Mouse (Mus musculus): ENCODE results near the gene Ankrd39. TPM values are rescaled to one million over a fixed set of nuclear protein-coding genes. Genes with fewer than 3 reads are reported as not detected.

The Ankrd39 gene
- polyA plus RNA-seq, 1 experiment from 2014 or later: 33.0 TPM

DNA sequence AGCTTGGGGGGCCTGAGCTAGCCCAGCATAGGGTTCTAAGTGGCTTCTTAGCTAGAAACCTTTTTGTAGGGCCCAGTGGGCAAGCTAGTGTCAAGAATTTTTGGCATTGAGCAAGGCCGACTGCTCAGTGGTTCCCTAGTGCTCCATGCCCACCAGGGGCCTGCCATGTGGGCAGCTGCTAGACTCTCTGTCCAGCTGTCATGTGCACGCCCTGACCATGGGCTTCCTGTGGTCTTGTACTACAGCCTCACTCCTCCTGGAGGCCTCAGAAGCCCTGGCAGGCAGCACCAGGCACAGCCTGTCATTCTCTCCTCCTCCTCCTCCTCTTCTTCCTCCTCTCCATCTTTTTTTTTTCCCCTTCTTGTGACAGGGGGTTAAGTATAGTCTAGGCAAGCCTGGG lies 49.9 kb downstream of the Ankrd39 start:
- H3K9ac ChIP-seq (replicated peaks): no peak overlapping the region
- no peak overlapping the region for H3K4me3 ChIP-seq (replicated peaks)
- no peaks in the 10 kb centered on the region for H3K9me3 ChIP-seq (replicated peaks)
- H3K27ac ChIP-seq (replicated peaks): no peak overlapping the region
- H3K27me3 ChIP-seq (replicated peaks): no peaks in the 10 kb centered on the region
- H3K36me3 ChIP-seq: peaks cover 17% of the 10 kb centered on the region
- H3K4me2 ChIP-seq: no peak overlapping the region
- 72% methylated on average over 2 of the region's 2 CpGs for WGBS
- H3K4me1 ChIP-seq: no peaks in the 10 kb centered on the region
- ATAC-seq (ENCODE audit: low FRiP score): no peak

DNA sequence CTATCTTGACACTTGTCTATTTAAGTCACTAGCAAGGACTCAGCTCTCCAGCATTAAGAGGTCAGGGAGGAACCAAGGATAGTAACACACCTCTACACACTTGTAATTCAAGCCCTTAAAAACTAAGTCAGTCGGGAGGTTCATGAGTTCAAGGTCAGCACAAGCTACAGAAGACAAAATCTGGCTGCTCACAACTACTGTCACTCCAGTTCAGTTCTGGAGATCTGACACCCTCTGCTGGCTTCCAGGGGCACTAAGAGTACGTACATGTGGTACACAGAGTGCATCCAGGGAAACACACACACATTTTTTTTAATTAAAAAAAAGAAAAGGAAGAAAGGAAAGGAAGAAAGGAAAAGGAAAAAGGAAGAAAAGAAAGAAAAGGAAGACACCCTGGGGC lies 50.5 kb downstream of the Ankrd39 start:
- WGBS: 60% methylated on average over 2 of the region's 2 CpGs

DNA sequence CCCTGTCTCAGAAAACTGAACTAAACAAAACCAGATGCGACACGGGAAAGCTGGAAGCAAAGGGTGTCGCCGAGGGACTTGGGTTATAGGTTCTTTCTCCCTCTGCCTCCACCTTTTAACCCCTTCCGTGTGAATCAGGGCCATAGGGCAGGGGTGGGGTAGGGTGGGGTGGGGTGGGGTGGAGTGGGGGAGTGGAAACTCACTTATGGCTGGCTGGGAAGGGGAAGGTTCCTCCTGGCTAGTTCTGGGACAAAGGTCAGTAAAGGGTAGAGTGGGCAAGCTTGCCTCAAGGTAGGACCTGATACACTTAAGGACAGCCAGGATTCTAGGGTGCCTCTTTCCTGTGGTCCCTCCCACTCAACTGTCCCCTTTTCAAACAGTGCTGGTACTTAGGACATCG lies 53.9 kb downstream of the Ankrd39 start:
- 86% methylated on average over 6 of the region's 6 CpGs for WGBS
- H3K36me3 ChIP-seq: no peaks in the 10 kb centered on the region
- ATAC-seq (ENCODE audit: low FRiP score): no peak
- H3K9me3 ChIP-seq (replicated peaks): no peaks in the 10 kb centered on the region
- H3K9ac ChIP-seq (replicated peaks): no peak overlapping the region
- H3K27me3 ChIP-seq (replicated peaks): no peaks in the 10 kb centered on the region
- H3K4me1 ChIP-seq: no peaks in the 10 kb centered on the region
- no peak overlapping the region for H3K4me2 ChIP-seq
- no peak overlapping the region for H3K4me3 ChIP-seq (replicated peaks)
- no peak overlapping the region for H3K27ac ChIP-seq (replicated peaks)

More for the DNA sequence above, 50.5 kb downstream of the Ankrd39 start:
- H3K4me2 ChIP-seq: no peak overlapping the region
- peaks cover 17% of the 10 kb centered on the region for H3K36me3 ChIP-seq
- H3K27ac ChIP-seq (replicated peaks): no peak overlapping the region
- no peak overlapping the region for H3K4me3 ChIP-seq (replicated peaks)
- no peaks in the 10 kb centered on the region for H3K27me3 ChIP-seq (replicated peaks)
- no peaks in the 10 kb centered on the region for H3K9me3 ChIP-seq (replicated peaks)
- no peak overlapping the region for H3K9ac ChIP-seq (replicated peaks)
- no peaks in the 10 kb centered on the region for H3K4me1 ChIP-seq
- no peak for ATAC-seq (ENCODE audit: low FRiP score)

DNA sequence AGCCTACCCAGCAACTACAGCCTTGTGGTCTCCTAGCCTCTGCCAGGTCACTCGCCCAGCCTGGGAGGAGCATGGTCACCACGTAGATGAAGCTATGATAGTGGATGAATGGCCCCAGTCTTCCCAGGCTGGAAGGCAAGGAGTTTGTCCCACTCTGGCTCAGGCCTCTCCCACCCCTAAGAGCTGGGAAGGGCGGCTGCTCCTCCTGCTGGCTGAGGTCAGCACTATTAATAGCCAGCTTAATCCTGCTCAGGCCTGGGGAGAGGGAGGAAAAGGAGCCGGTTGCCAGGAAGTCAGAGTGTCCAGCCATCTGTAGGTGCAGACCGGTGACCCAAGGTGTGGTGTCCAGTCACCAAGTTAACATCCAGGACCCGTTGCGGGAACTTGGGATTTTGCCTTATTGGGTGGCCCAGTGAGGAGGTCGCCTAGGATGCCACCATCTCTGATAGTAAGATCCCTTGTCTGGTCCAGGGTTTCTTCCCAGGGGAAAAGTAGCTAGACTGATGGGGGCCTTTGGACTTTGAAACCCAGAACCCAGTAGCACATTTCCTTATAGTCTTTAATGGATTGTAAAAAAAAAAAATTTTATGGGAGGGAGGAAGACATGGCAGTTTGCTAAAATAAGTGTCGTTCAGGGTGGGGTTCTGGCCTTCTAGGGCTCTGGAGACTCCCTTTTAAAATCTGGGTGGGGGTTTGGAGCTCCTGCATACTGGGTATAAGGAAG lies 54.7 kb downstream of the Ankrd39 start:
- Histone ChIP-seq H3K9ac (replicated peaks) (no peak overlapping the region), H3K9me3 (replicated peaks) (no peaks in the 10 kb centered on the region), H3K27me3 (replicated peaks) (no peaks in the 10 kb centered on the region), H3K4me2 (no peak overlapping the region), H3K27ac (replicated peaks) (no peak overlapping the region), H3K4me1 (no peaks in the 10 kb centered on the region), H3K36me3 (no peaks in the 10 kb centered on the region), H3K4me3 (replicated peaks) (no peak overlapping the region)
- no peak; the same call in 1 of the 2 replicates for ATAC-seq (ENCODE audit: low FRiP score)
- 61% methylated on average over 9 of the region's 9 CpGs for WGBS

DNA sequence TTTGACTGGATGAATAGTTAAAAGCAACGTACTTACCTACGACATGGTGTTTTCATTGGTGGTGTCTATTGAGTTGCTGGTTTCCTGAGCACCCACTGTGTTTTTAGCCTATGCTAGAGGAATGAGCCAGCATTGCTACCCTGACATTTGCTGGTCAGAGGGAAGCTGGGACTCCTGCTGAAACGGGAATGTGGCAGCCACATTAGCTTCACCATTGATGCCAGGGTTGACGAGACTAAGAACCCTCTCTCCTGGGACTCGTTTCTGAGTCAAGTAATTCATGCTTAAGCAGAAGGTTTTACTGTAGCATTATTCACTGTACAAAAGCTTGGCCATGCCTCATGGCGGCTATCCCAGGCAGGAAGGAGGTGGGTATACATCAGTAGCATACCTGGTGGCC lies 57.6 kb downstream of the Ankrd39 start:
- Histone ChIP-seq H3K9me3 (replicated peaks) (no peaks in the 10 kb centered on the region), H3K4me2 (no peak overlapping the region), H3K4me3 (replicated peaks) (no peak overlapping the region), H3K27me3 (replicated peaks) (no peaks in the 10 kb centered on the region), H3K4me1 (0 out of 2 replicates have a peak, but pooled peaks cover under 1% of the 10 kb centered on the region), H3K36me3 (no peaks in the 10 kb centered on the region), H3K9ac (replicated peaks) (no peak overlapping the region), H3K27ac (replicated peaks) (no peak overlapping the region)
- 61% methylated on average over 6 of the region's 6 CpGs for WGBS
- no peak for ATAC-seq (ENCODE audit: low FRiP score)

Small RNAs within 50 kb of the gene (microRNA-seq; reads per million reads assigned to microRNA genes)
- gene Gm47280: not detected

Other genes with a start within 250 kb of the Ankrd39 start
- gene Arid5a, start 239.7 kb downstream of the Ankrd39 start, polyA plus RNA-seq (2015; fragmentation: Nextera tagmentation; extraction: Ambion mirVana): 3.7 and 9.8 TPM in 2 replicates
- gene Kansl3, start 178.3 kb downstream of the Ankrd39 start, polyA plus RNA-seq (2015; fragmentation: Nextera tagmentation; extraction: Ambion mirVana): 36.0 and 36.7 TPM in 2 replicates
- 1.8 and 2.0 TPM in 2 replicates for gene Fer1l5, start 175.2 kb downstream of the Ankrd39 start, polyA plus RNA-seq (2015; fragmentation: Nextera tagmentation; extraction: Ambion mirVana)
- gene Lman2l, start 102.2 kb downstream of the Ankrd39 start, polyA plus RNA-seq (2015; fragmentation: Nextera tagmentation; extraction: Ambion mirVana): 69.4 and 73.6 TPM in 2 replicates
- 10.6 and 15.0 TPM in 2 replicates for gene Cnnm4, start 75.8 kb downstream of the Ankrd39 start, polyA plus RNA-seq (2015; fragmentation: Nextera tagmentation; extraction: Ambion mirVana)
- 3.1 and 4.5 TPM in 2 replicates for gene Cnnm3, start 35.6 kb downstream of the Ankrd39 start, polyA plus RNA-seq (2015; fragmentation: Nextera tagmentation; extraction: Ambion mirVana)
- 21.6 and 21.8 TPM in 2 replicates for gene Ankrd23, start 10.6 kb downstream of the Ankrd39 start, polyA plus RNA-seq (2015; fragmentation: Nextera tagmentation; extraction: Ambion mirVana)
- 0.36 and 1.2 TPM in 2 replicates for gene Gm42417, start 8.0 kb downstream of the Ankrd39 start, polyA plus RNA-seq (2015; fragmentation: Nextera tagmentation; extraction: Ambion mirVana)
- gene Sema4c, start 10.9 kb upstream of the Ankrd39 start, polyA plus RNA-seq (2015; fragmentation: Nextera tagmentation; extraction: Ambion mirVana): 20.5 and 20.8 TPM in 2 replicates
- gene Fam178b, start 135.7 kb upstream of the Ankrd39 start, polyA plus RNA-seq (2015; fragmentation: Nextera tagmentation; extraction: Ambion mirVana): 0.27 and 0.51 TPM in 2 replicates
- 808 and 899 TPM in 2 replicates for gene Cox5b, start 144.0 kb upstream of the Ankrd39 start, polyA plus RNA-seq (2015; fragmentation: Nextera tagmentation; extraction: Ambion mirVana)
- gene 4933424G06Rik, start 162.7 kb upstream of the Ankrd39 start, polyA plus RNA-seq (2015; fragmentation: Nextera tagmentation; extraction: Ambion mirVana): 0.32 and 0.74 TPM in 2 replicates
- 122 TPM in 2 replicates for gene Actr1b, start 167.0 kb upstream of the Ankrd39 start, polyA plus RNA-seq (2015; fragmentation: Nextera tagmentation; extraction: Ambion mirVana)
- gene Zap70, start 214.4 kb upstream of the Ankrd39 start, polyA plus RNA-seq (2015; fragmentation: Nextera tagmentation; extraction: Ambion mirVana): 1.2 and 5.1 TPM in 2 replicates